Mouse (Mus musculus): ENCODE data around the gene Plcl1. TPM values are rescaled to one million over a fixed set of nuclear protein-coding genes. Genes with fewer than 3 reads are reported as not detected.
A peak's percentile ranks its signal among the peaks of the same experiment; 100 is the strongest.

Plcl1 gene
- total RNA-seq, 1 experiment from 2014 or later = 5.0 TPM

DNA sequence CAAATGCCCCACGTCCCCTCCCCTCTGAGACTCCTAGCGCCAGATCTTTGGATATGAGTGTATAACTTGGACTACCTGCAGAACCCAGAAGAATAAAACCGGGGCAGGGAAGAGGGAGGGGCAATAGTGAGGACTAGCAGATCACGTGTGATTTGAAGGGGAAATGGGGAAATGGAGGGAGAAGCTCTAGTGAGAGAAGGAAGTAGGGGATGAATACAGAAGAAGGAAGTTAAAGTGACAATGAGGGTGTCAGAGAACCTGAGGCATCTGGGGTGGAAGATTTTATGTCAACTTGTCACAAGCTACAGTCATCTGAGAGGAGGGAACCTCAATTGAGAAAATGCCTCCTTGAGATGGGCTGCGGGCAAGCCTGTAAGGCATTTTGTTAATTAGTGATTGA is 119.4 kb downstream of the Plcl1 start:
- no peak for DNase-seq

- DNase-seq = no peak
These were observed 120.0 kb downstream of the Plcl1 start for GRCm38 (mm10) chr1:55525748-55526147.

- DNase-seq = no peak
These were observed 123.0 kb downstream of the Plcl1 start for GRCm38 (mm10) chr1:55528547-55529304.

GRCm38 (mm10) chr1:55533823-55534222 is 128.1 kb downstream of the Plcl1 start:
- DNase-seq = no peak

DNA sequence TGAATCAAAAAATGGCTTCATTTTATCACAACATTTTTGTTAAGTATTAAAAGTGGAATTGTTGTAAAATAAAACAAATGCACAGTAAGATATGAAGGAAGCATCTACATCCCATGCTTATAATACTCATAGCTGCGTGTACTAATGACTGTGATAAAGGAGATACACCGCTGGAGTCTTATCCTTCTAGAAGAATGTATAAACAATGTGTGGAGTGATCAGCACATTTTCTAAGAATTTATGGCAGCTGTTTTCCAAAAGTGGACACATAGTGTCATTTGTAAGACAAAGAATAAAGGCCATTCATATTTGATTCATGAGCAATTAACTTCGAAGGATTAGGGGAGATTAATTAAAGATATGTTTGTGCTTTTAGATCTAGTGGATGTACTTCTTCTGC is 148.7 kb downstream of the Plcl1 start:
- no peak for DNase-seq

DNA sequence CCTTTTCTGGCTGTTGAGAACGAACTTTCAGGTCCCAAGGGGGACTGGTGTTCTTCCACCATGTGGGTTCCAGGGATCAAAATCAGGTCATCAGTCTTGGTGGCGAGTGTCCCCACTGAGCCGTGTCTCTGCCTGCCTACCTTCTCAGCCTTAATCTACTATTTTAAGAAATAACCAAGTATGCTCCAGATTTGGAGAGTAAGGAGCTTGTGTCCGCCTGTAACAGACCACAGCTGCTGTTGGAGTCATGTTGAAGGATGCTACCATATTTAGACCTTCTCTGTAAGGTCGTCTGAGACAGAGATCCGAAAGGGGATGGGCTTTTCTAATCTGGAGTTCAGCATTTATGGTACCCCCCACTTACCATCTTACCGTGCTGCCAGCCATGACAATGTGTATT is 152.2 kb downstream of the Plcl1 start:
- DNase-seq = no peak

DNA sequence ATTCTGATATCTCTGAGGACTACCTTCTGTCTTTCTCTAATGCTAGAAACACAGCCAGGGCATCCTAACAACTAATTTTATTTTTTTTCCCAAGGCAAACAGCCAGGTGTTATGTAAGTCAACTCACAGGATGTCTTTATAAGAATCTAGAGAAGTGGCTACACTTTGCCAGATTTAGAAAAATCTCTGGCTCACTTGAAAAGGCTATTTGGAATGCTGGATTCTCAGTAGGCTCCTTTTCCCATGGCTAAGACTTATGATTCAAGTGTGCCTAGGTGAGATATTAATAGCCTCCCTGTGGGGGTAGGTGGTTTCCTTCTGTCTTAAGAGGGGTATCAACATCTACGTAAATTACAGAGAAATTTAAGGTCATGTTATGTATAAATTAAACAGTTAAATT is 152.7 kb downstream of the Plcl1 start:
- DNase-seq = no peak

GRCm38 (mm10) chr1:55559998-55560397 is 154.3 kb downstream of the Plcl1 start:
- DNase-seq = no peak

- no peak for DNase-seq
These were observed 160.2 kb downstream of the Plcl1 start for GRCm38 (mm10) chr1:55565933-55566332.

- DNase-seq = no peak
These were observed 162.2 kb downstream of the Plcl1 start for GRCm38 (mm10) chr1:55567801-55568360.

- DNase-seq = no peak
These were observed 164.5 kb downstream of the Plcl1 start for GRCm38 (mm10) chr1:55570225-55570624.

- no peak for DNase-seq
These were observed 165.7 kb downstream of the Plcl1 start for GRCm38 (mm10) chr1:55571399-55571798.

DNA sequence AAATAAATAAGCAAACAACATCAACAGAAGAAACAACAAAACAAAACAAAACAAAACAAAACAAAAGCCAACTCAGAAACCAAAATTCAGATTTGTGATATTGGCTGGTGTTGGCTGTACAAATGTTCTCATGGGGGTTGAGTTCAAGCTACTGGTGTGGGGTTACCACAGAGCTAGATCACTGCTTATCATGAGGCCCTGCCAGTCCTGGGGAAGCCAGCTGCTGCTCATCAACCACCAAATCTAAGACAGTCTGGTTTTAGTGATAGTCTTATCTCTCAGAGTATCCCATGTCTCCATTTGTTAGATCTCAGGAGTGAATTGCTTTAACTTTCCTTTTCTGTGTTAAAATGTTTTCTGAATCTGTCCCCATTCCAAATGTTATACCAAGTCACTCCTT is 166.5 kb downstream of the Plcl1 start:
- DNase-seq = no peak

DNA sequence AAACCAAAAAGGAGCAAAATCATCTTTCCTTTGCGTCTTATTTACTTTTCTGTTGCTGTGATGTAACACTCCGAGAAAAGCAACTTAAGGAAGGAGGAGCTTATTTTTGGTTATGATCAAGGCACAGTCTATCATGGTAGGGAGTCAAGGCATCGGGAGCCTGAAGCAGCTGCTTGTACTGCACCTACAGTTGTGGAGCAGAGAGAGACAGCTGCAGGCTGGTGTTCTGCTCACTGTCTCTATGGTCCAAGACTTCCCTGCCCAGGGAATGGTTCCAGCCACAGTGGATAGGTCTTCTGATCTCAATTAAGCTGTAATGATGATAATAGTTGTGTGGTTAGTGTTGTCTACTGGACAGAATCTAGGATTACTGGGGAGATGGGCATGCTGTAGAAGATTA is 166.9 kb downstream of the Plcl1 start:
- DNase-seq = no peak

DNA sequence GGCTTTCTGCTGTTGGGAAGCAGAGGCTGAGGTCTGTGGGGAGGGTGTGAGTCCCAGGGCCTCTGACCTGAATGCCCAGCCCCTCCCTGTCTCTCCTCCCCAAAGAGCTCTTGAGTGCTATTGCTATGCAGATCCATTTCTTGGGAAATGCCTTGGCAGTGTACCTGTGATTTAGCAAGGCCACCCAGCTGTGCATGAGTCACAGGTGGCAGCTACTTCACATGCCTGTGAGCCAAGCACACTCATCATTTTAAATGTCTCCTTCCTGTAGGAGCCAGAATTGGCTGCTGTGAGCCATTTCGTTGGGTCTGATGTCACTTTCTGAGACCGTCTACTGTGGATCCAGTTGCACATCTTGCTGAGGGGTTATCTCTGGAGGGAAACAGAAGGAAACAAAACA is 170.2 kb downstream of the Plcl1 start:
- DNase-seq = peak; percentile 37

GRCm38 (mm10) chr1:55581752-55582151 is 176.0 kb downstream of the Plcl1 start:
- no peak for DNase-seq

GRCm38 (mm10) chr1:55585441-55585840 is 179.7 kb downstream of the Plcl1 start:
- DNase-seq = no peak

- DNase-seq = no peak
These were observed 182.4 kb downstream of the Plcl1 start for GRCm38 (mm10) chr1:55588090-55588489.

DNA sequence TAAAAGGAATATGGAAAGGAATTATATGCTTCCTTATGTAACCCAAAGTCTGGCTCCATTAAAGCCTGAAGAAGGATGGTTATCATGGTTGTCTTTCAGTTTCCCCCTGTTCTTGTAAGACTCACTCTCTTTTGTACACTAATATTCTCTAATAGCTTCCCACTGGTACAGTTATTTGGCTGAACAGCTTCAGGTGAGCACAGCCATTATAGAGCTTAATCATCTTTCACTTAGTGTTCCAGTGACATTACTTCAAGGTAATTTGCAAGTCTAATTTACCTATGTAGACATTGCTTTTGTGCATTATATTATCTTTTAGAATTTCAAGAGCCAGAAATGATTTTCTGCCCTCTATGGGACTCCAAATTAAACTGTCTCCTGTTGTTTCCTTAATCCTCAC is 184.3 kb downstream of the Plcl1 start:
- no peak for DNase-seq

GRCm38 (mm10) chr1:55600496-55600895 is 194.8 kb downstream of the Plcl1 start:
- DNase-seq = peak; percentile 20

- no peak for DNase-seq
These were observed 198.9 kb downstream of the Plcl1 start for GRCm38 (mm10) chr1:55604593-55604992.

- no peak for DNase-seq
These were observed 199.7 kb downstream of the Plcl1 start for GRCm38 (mm10) chr1:55605450-55605849.

DNA sequence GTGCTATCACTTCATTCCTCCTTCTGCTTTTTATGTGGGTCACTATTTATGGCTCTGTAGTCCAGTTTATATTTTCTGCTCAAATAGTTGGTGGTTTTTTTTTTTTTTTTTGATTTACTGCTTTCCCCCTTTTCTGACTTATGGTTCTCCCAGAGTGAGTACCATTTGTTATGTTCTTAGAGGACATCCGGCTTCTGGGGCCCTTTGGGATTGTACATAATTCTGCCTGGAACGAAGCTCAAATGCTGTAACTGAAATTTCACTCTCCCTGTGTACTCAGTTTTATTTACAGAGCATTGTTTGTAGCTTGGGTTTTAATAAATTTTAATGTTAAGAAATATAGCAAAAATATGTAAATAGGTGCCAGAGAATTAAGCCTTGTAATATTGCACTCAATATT is 200.2 kb downstream of the Plcl1 start:
- DNase-seq = no peak

DNA sequence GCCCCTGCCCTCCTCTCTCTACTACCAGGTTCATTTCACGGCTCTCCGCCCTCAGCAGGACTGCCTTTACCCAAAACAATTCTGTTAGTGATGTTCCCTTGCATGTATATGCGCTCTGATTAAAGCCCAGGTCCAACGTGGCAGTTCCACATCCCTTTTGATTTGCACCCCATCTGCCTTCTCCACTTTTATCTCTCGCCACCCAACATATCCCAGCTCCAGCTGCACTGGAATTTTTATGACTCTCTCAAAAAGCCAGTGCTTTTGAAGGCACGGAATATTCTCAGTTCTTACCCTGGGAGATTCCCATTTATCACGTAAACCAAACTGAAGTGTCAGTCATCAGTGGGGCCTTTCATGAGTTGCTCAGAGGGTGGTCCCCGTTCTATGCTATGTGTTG is 200.7 kb downstream of the Plcl1 start:
- DNase-seq = no peak

Measured in adrenal gland, postnatal 25 days (tissue).